Mouse (Mus musculus): ENCODE measurements around the gene Camta2.

Camta2 gene

GRCm38 (mm10) chr11:70650322-70651175, 37.4 kb downstream of the Camta2 start:
- in situ Hi-C loops (cut with MboI, MseI), result loop anchor here (5.0 to 25.0 kb wide), 2 partner anchors 52 to 1238 kb away; partner anchors contain the start of genes Inca1, Kdm6b and Kif1c

- in situ Hi-C loops (cut with MboI, MseI), result loop anchor here (5.0 kb wide), 1 partner anchor 982 kb away; the partner anchor contains the start of gene Cd68
Measured at GRCm38 (mm10) chr11:70649185-70649734, 38.6 kb downstream of the Camta2 start.

GRCm38 (mm10) chr11:70648512-70648911, 39.4 kb downstream of the Camta2 start:
- in situ Hi-C loops (cut with MboI, MseI), result loop anchor here (5.0 kb wide), 1 partner anchor 981 kb away; the partner anchor contains the start of gene Cd68

- in situ Hi-C loops (cut with MboI, MseI), result loop anchor here (5.0 kb wide), 1 partner anchor 981 kb away; the partner anchor contains the start of gene Cd68
Measured at GRCm38 (mm10) chr11:70647716-70648420, 40.0 kb downstream of the Camta2 start.

- in situ Hi-C loops (cut with MboI, MseI), result loop anchor here (5.0 kb wide), 1 partner anchor 980 kb away; the partner anchor contains the start of gene Cd68
Measured at GRCm38 (mm10) chr11:70646691-70647650, 40.9 kb downstream of the Camta2 start, which contains the start of the genes Rnf167 and Slc25a11. Gene Rnf167 (plus strand): TSS chr11:70647235. Gene Slc25a11 (minus strand): TSS chr11:70647479.

- in situ Hi-C loops (cut with MboI, MseI), result loop anchor here (5.0 kb wide), 1 partner anchor 979 kb away; the partner anchor contains the start of gene Cd68
Measured at GRCm38 (mm10) chr11:70646259-70646555, 41.7 kb downstream of the Camta2 start.

GRCm38 (mm10) chr11:70645461-70646258, 42.2 kb downstream of the Camta2 start:
- in situ Hi-C loops (cut with MboI, MseI), result loop anchor here (5.0 kb wide), 1 partner anchor 978 kb away; the partner anchor contains the start of gene Cd68

GRCm38 (mm10) chr11:70644564-70645103, 43.3 kb downstream of the Camta2 start:
- in situ Hi-C loops (cut with MboI, MseI), result loop anchor here (5.0 kb wide), 1 partner anchor 977 kb away; the partner anchor contains the start of gene Cd68

- in situ Hi-C loops (cut with MboI, MseI), result no loop called here
Measured at GRCm38 (mm10) chr11:70643051-70643450, 44.9 kb downstream of the Camta2 start.

GRCm38 (mm10) chr11:70641241-70641640, 46.7 kb downstream of the Camta2 start:
- in situ Hi-C loops (cut with MboI, MseI), result no loop called here

GRCm38 (mm10) chr11:70639976-70640375, 47.9 kb downstream of the Camta2 start:
- in situ Hi-C loops (cut with MboI, MseI), result no loop called here

GRCm38 (mm10) chr11:70638714-70639278, 49.1 kb downstream of the Camta2 start, which contains the start of gene Gp1ba:
Gene Gp1ba (plus strand): TSS chr11:70639122.
- in situ Hi-C loops (cut with MboI, MseI), result no loop called here

- in situ Hi-C loops (cut with MboI, MseI), result no loop called here
Measured at GRCm38 (mm10) chr11:70638293-70638692, 49.6 kb downstream of the Camta2 start.

GRCm38 (mm10) chr11:70637764-70638163, 50.1 kb downstream of the Camta2 start:
- in situ Hi-C loops (cut with MboI, MseI), result no loop called here

- in situ Hi-C loops (cut with MboI, MseI), result no loop called here
Measured at GRCm38 (mm10) chr11:70635601-70636000, 52.3 kb downstream of the Camta2 start.

GRCm38 (mm10) chr11:70630129-70630528, 57.8 kb downstream of the Camta2 start:
- in situ Hi-C loops (cut with MboI, MseI), result loop anchor here (5.0 kb wide), 1 partner anchor 127 kb away; no protein-coding TSS in a partner anchor

- in situ Hi-C loops (cut with MboI, MseI), result no loop called here
Measured at GRCm38 (mm10) chr11:70629557-70629956, 58.3 kb downstream of the Camta2 start.

GRCm38 (mm10) chr11:70628431-70628830, 59.5 kb downstream of the Camta2 start:
- in situ Hi-C loops (cut with MboI, MseI), result no loop called here

GRCm38 (mm10) chr11:70626877-70627276, 61.0 kb downstream of the Camta2 start:
- in situ Hi-C loops (cut with MboI, MseI), result no loop called here
